ENCODE assay signal across 8 mouse cellular contexts in genomic region chr7:91090830-91091683, GRCm38 (mm10).
A peak's percentile ranks its signal among the peaks of the same experiment; 100 is the strongest.
DNase-seq lines count a peak whose midpoint lies in the region; ATAC-seq and TF ChIP-seq lines count a peak whose summit lies in the region.

No protein-coding gene starts in this region.

- no peak for TF ChIP-seq CTCF in heart, postnatal 0 days (IDR thresholded peaks at IDR 0.05; ENCODE audit: low read depth)
- TF ChIP-seq CTCF in intestine, postnatal 0 days (IDR thresholded peaks at IDR 0.05; ENCODE audit: low read depth), result no peak
- TF ChIP-seq CTCF in kidney, adult 2 months (conservative IDR thresholded peaks at IDR 0.05; ENCODE audit: insufficient read depth, insufficient read length, low read depth, low read length), result no peak

- no peaks in the 10 kb centered on the region for H3K4me1 ChIP-seq in heart, postnatal 0 days (ENCODE audit: control insufficient read depth, insufficient read depth)
- peaks cover 8% of the 10 kb centered on the region; the same call in 1 of the 2 replicates for H3K4me1 ChIP-seq in embryonic facial prominence, embryonic 15.5 days
- H3K4me1 ChIP-seq in intestine, postnatal 0 days (replicated peaks; ENCODE audit: control insufficient read depth, insufficient read depth, low read length), result no peaks in the 10 kb centered on the region
- H3K4me1 ChIP-seq in midbrain, embryonic 16.5 days (ENCODE audit: control insufficient read depth, insufficient read depth, low read length), result peaks cover 14% of the 10 kb centered on the region
- H3K4me1 ChIP-seq in kidney, adult 2 months (ENCODE audit: control insufficient read depth, insufficient read depth, low read length), result no peaks in the 10 kb centered on the region

- H3K27me3 ChIP-seq in heart, postnatal 0 days (ENCODE audit: control insufficient read depth, insufficient read depth, low read length), result no peaks in the 10 kb centered on the region
- peaks cover 4% of the 10 kb centered on the region for H3K27me3 ChIP-seq in embryonic facial prominence, embryonic 15.5 days
- no peaks in the 10 kb centered on the region for H3K27me3 ChIP-seq in intestine, postnatal 0 days (replicated peaks; ENCODE audit: control insufficient read depth, insufficient read depth, low read length)
- no peaks in the 10 kb centered on the region for H3K27me3 ChIP-seq in midbrain, embryonic 16.5 days (ENCODE audit: control insufficient read depth, insufficient read depth, low read depth, low read length)
- H3K27me3 ChIP-seq in kidney, adult 2 months (replicated peaks; ENCODE audit: control insufficient read depth, insufficient read depth, low read length), result peaks cover 1% of the 10 kb centered on the region; the same call in 1 of the 2 replicates

- ATAC-seq in heart, postnatal 0 days (ENCODE audit: insufficient read depth, low read depth), result no peak
- no peak for ATAC-seq in embryonic facial prominence, embryonic 15.5 days (ENCODE audit: insufficient number of reproducible peaks, low FRiP score, low TSS enrichment, low read depth)
- no peak for ATAC-seq in intestine, postnatal 0 days
- peak; percentile 82 for ATAC-seq in midbrain, embryonic 16.5 days
- ATAC-seq in inflammation-experienced regulatory T-cells, adult 6 months, result no peak

- DNase-seq in heart, postnatal 0 days (ENCODE audit: low spot score), result no peak
- no peak for DNase-seq in heart, postnatal 14 days
- DNase-seq in lung, postnatal 25 days (ENCODE audit: low spot score), result no peak
- DNase-seq in kidney, adult 2 months, result no peak

- no peak for TF ChIP-seq POLR2A in kidney, adult 2 months (IDR thresholded peaks at IDR 0.05; ENCODE audit: low read depth, low read length)

- no peak overlapping the region for H3K9ac ChIP-seq in heart, postnatal 0 days (replicated peaks; ENCODE audit: low read depth, low read length)
- no peak overlapping the region for H3K9ac ChIP-seq in embryonic facial prominence, embryonic 15.5 days
- no peak overlapping the region for H3K9ac ChIP-seq in intestine, postnatal 0 days (ENCODE audit: low read depth, low read length)
- H3K9ac ChIP-seq in midbrain, embryonic 16.5 days (ENCODE audit: low read depth, low read length), result peak overlapping the region; percentile 73

- H3K4me2 ChIP-seq in heart, postnatal 0 days (ENCODE audit: low read depth, low read length), result peak overlapping the region; percentile 36
- peak overlapping the region; percentile 41 for H3K4me2 ChIP-seq in embryonic facial prominence, embryonic 15.5 days (replicated peaks)
- peak overlapping the region; percentile 24; the same call in 1 of the 2 replicates for H3K4me2 ChIP-seq in intestine, postnatal 0 days (replicated peaks; ENCODE audit: low read depth)
- H3K4me2 ChIP-seq in midbrain, embryonic 16.5 days (ENCODE audit: low read length), result peak overlapping the region; percentile 84

- H3K4me3 ChIP-seq in heart, postnatal 0 days (ENCODE audit: low read depth, low read length), result peak overlapping the region; percentile 13
- peak overlapping the region; percentile 25 for H3K4me3 ChIP-seq in embryonic facial prominence, embryonic 15.5 days (replicated peaks)
- H3K4me3 ChIP-seq in intestine, postnatal 0 days (ENCODE audit: low read depth, low read length), result 0 out of 2 replicates have a peak overlapping the region, but pooled peaks have one; percentile 7
- H3K4me3 ChIP-seq in midbrain, embryonic 16.5 days (ENCODE audit: low read depth, low read length), result peak overlapping the region; percentile 56
- no peak overlapping the region for H3K4me3 ChIP-seq in kidney, adult 2 months (ENCODE audit: insufficient read depth, low read depth, low read length)

- intact Hi-C loops in heart, postnatal 14 days (cut with DNase I), result no loop called here

- H3K27ac ChIP-seq in heart, postnatal 0 days (ENCODE audit: low read depth), result no peak overlapping the region
- H3K27ac ChIP-seq in embryonic facial prominence, embryonic 15.5 days (replicated peaks), result no peak overlapping the region
- H3K27ac ChIP-seq in intestine, postnatal 0 days (ENCODE audit: low read depth, low read length), result no peak overlapping the region
- H3K27ac ChIP-seq in midbrain, embryonic 16.5 days (ENCODE audit: low read length), result peak overlapping the region; percentile 72
- H3K27ac ChIP-seq in kidney, adult 2 months (ENCODE audit: insufficient read depth, low read depth, low read length), result no peak overlapping the region

- H3K36me3 ChIP-seq in heart, postnatal 0 days (replicated peaks; ENCODE audit: control insufficient read depth, insufficient read depth, low read length), result no peaks in the 10 kb centered on the region
- no peaks in the 10 kb centered on the region for H3K36me3 ChIP-seq in embryonic facial prominence, embryonic 15.5 days
- H3K36me3 ChIP-seq in intestine, postnatal 0 days (ENCODE audit: control insufficient read depth, insufficient read depth), result no peaks in the 10 kb centered on the region
- H3K36me3 ChIP-seq in midbrain, embryonic 16.5 days (ENCODE audit: control insufficient read depth, insufficient read depth, low read length), result no peaks in the 10 kb centered on the region
- no peaks in the 10 kb centered on the region for H3K36me3 ChIP-seq in kidney, adult 2 months (ENCODE audit: control insufficient read depth, insufficient read depth, low read length)

- no peaks in the 10 kb centered on the region for H3K9me3 ChIP-seq in heart, postnatal 0 days (replicated peaks; ENCODE audit: control insufficient read depth, low read length)
- no peaks in the 10 kb centered on the region for H3K9me3 ChIP-seq in embryonic facial prominence, embryonic 15.5 days (replicated peaks)
- no peaks in the 10 kb centered on the region for H3K9me3 ChIP-seq in intestine, postnatal 0 days (ENCODE audit: control insufficient read depth)
- no peaks in the 10 kb centered on the region for H3K9me3 ChIP-seq in midbrain, embryonic 16.5 days (replicated peaks; ENCODE audit: control insufficient read depth, low read length, poor library complexity, severe bottlenecking)

- WGBS in heart, postnatal 0 days, result 19% methylated on average over 25 of the region's 25 CpGs
- 11% methylated on average over 25 of the region's 25 CpGs for WGBS in embryonic facial prominence, embryonic 15.5 days
- 12% methylated on average over 25 of the region's 25 CpGs for WGBS in intestine, postnatal 0 days
- 2% methylated on average over 25 of the region's 25 CpGs for WGBS in midbrain, embryonic 16.5 days
- 10% methylated on average over 25 of the region's 25 CpGs for WGBS in kidney, adult 2 months

- TF ChIP-seq EP300 in heart, postnatal 0 days (IDR thresholded peaks at IDR 0.05; ENCODE audit: low read depth), result no peak

Comparison
In these comparisons a context has a peak if more than half of its experiments do, and no peak if none do; other contexts are left out.
1. H3K4me2 ChIP-seq: peak in every context shown above with its lines; median percentile 84 in midbrain, embryonic 16.5 days; 41 in embryonic facial prominence, embryonic 15.5 days; 36 in heart, postnatal 0 days; 24 in intestine, postnatal 0 days.